Mouse (Mus musculus): Measurements from ENCODE around the gene Timeless. TPM values are rescaled to one million over a fixed set of nuclear protein-coding genes. Genes with fewer than 3 reads are reported as not detected.
"Not testable (repeated sequence)": the region's sequence is repeated elsewhere in the genome, so short reads cannot be mapped to it uniquely, and the experiment has no call there.

Timeless gene
- polyA plus RNA-seq, 1 experiment from 2014 or later, result 103 TPM

- 65% methylated on average over 31 of the region's 31 CpGs for WGBS
- DNase-seq (ENCODE audit: low spot score), result peak; percentile 80
Measured at GRCm38 (mm10) chr10:128283604-128284579, 52.0 kb downstream of the Timeless start.

GRCm38 (mm10) chr10:128290594-128290993 lies 58.7 kb downstream of the Timeless start:
- Histone ChIP-seq H3K4me1 (peaks cover 10% of the 10 kb centered on the region), H3K36me3 (replicated peaks) (peaks cover 42% of the 10 kb centered on the region)
- DNase-seq (ENCODE audit: low spot score); H3K9me3 ChIP-seq; H3K27me3 ChIP-seq (replicated peaks; ENCODE audit: low read depth, poor library complexity, severe bottlenecking); H3K27ac ChIP-seq (replicated peaks); H3K4me3 ChIP-seq: not testable (repeated sequence)
- WGBS, result 68% methylated on average over 1 of the region's 1 CpGs

More at GRCm38 (mm10) chr10:128283604-128284579, 52.0 kb downstream of the Timeless start:
- H3K4me3 ChIP-seq, result no peak overlapping the region
- H3K27me3 ChIP-seq (replicated peaks; ENCODE audit: low read depth, poor library complexity, severe bottlenecking), result no peaks in the 10 kb centered on the region
- H3K27ac ChIP-seq (replicated peaks), result no peak overlapping the region
- H3K4me1 ChIP-seq, result peaks cover 10% of the 10 kb centered on the region
- no peaks in the 10 kb centered on the region for H3K9me3 ChIP-seq
- H3K36me3 ChIP-seq (replicated peaks), result peaks cover 74% of the 10 kb centered on the region

- WGBS, result 80% methylated on average over 13 of the region's 13 CpGs
- H3K4me1 ChIP-seq, result no peaks in the 10 kb centered on the region
- DNase-seq (ENCODE audit: low spot score), result no peak
- no peak overlapping the region for H3K27ac ChIP-seq (replicated peaks)
- H3K9me3 ChIP-seq, result no peaks in the 10 kb centered on the region
- no peaks in the 10 kb centered on the region for H3K27me3 ChIP-seq (replicated peaks; ENCODE audit: low read depth, poor library complexity, severe bottlenecking)
- no peak overlapping the region for H3K4me3 ChIP-seq
- peaks cover 15% of the 10 kb centered on the region for H3K36me3 ChIP-seq (replicated peaks)
Measured at GRCm38 (mm10) chr10:128296370-128297090, 64.7 kb downstream of the Timeless start.

GRCm38 (mm10) chr10:128297221-128297620 lies 65.4 kb downstream of the Timeless start:
- Histone ChIP-seq H3K27ac (replicated peaks) (no peak overlapping the region), H3K9me3 (no peaks in the 10 kb centered on the region), H3K27me3 (replicated peaks; ENCODE audit: low read depth, poor library complexity, severe bottlenecking) (no peaks in the 10 kb centered on the region), H3K4me1 (peaks cover 4% of the 10 kb centered on the region), H3K4me3 (no peak overlapping the region), H3K36me3 (replicated peaks) (peaks cover 8% of the 10 kb centered on the region)
- WGBS, result 86% methylated on average over 4 of the region's 4 CpGs
- no peak for DNase-seq (ENCODE audit: low spot score)

GRCm38 (mm10) chr10:128297622-128298021 lies 65.8 kb downstream of the Timeless start:
- peaks cover 4% of the 10 kb centered on the region; the same call in 1 of the 2 replicates for H3K36me3 ChIP-seq (replicated peaks)
- H3K27ac ChIP-seq (replicated peaks), result no peak overlapping the region
- H3K4me3 ChIP-seq, result no peak overlapping the region
- no peaks in the 10 kb centered on the region for H3K27me3 ChIP-seq (replicated peaks; ENCODE audit: low read depth, poor library complexity, severe bottlenecking)
- no peaks in the 10 kb centered on the region for H3K9me3 ChIP-seq
- H3K4me1 ChIP-seq, result peaks cover 8% of the 10 kb centered on the region
- 84% methylated on average over 11 of the region's 11 CpGs for WGBS
- DNase-seq (ENCODE audit: low spot score), result no peak

GRCm38 (mm10) chr10:128298243-128298642 lies 66.4 kb downstream of the Timeless start:
- DNase-seq (ENCODE audit: low spot score), result no peak
- Histone ChIP-seq H3K4me1 (peaks cover 9% of the 10 kb centered on the region), H3K27ac (replicated peaks) (no peak overlapping the region), H3K36me3 (replicated peaks) (no peaks in the 10 kb centered on the region), H3K9me3 (no peaks in the 10 kb centered on the region), H3K4me3 (no peak overlapping the region), H3K27me3 (replicated peaks; ENCODE audit: low read depth, poor library complexity, severe bottlenecking) (no peaks in the 10 kb centered on the region)
- WGBS, result 71% methylated on average over 6 of the region's 6 CpGs

- H3K27me3 ChIP-seq (replicated peaks; ENCODE audit: low read depth, poor library complexity, severe bottlenecking), result no peaks in the 10 kb centered on the region
- DNase-seq (ENCODE audit: low spot score), result no peak
- H3K4me1 ChIP-seq, result peaks cover 11% of the 10 kb centered on the region
- H3K4me3 ChIP-seq, result no peak within 1 kb of the TSS
- no peaks in the 10 kb centered on the region for H3K36me3 ChIP-seq (replicated peaks)
- no peak within 1 kb of the TSS for H3K27ac ChIP-seq (replicated peaks)
- WGBS, result 83% methylated on average over 11 of the region's 11 CpGs
- H3K9me3 ChIP-seq, result no peaks in the 10 kb centered on the region
Measured at GRCm38 (mm10) chr10:128298702-128299171, 66.9 kb downstream of the Timeless start, which contains the start of gene Il23a. Gene Il23a, minus strand, starts transcription at chr10:128298752.

- peak overlapping the region; percentile 97 for H3K27ac ChIP-seq (replicated peaks)
- H3K9me3 ChIP-seq, result no peaks in the 10 kb centered on the region
- 41% methylated on average over 3 of the region's 3 CpGs for WGBS
- peaks cover 15% of the 10 kb centered on the region for H3K36me3 ChIP-seq (replicated peaks)
- peaks cover 20% of the 10 kb centered on the region for H3K4me1 ChIP-seq
- H3K27me3 ChIP-seq (replicated peaks; ENCODE audit: low read depth, poor library complexity, severe bottlenecking), result no peaks in the 10 kb centered on the region
- H3K4me3 ChIP-seq, result peak overlapping the region; percentile 80
- DNase-seq (ENCODE audit: low spot score), result no peak
Measured at GRCm38 (mm10) chr10:128302357-128302756, 70.5 kb downstream of the Timeless start.

Other genes with a start within 250 kb of the Timeless start
- gene Hsd17b6, start 224.5 kb upstream of the Timeless start, polyA plus RNA-seq (2016; fragmentation: Nextera tagmentation; extraction: Ambion mirVana), result not detected in 2 replicates
- 106 and 111 TPM in 2 replicates for gene Prim1, start 216.9 kb upstream of the Timeless start, polyA plus RNA-seq (2016; fragmentation: Nextera tagmentation; extraction: Ambion mirVana)
- gene Naca, start 196.5 kb upstream of the Timeless start, polyA plus RNA-seq (2016; fragmentation: Nextera tagmentation; extraction: Ambion mirVana), result 907 and 927 TPM in 2 replicates
- 711 and 729 TPM in 2 replicates for gene Ptges3, start 173.1 kb upstream of the Timeless start, polyA plus RNA-seq (2016; fragmentation: Nextera tagmentation; extraction: Ambion mirVana)
- 2,197 and 2,277 TPM in 2 replicates for gene Atp5b, start 148.8 kb upstream of the Timeless start, polyA plus RNA-seq (2016; fragmentation: Nextera tagmentation; extraction: Ambion mirVana)
- gene Baz2a, start 140.5 kb upstream of the Timeless start, polyA plus RNA-seq (2016; fragmentation: Nextera tagmentation; extraction: Ambion mirVana), result 14.7 and 17.5 TPM in 2 replicates
- gene Rbms2, start 51.8 kb upstream of the Timeless start, polyA plus RNA-seq (2016; fragmentation: Nextera tagmentation; extraction: Ambion mirVana), result 27.9 and 31.0 TPM in 2 replicates
- gene Gls2, start 37.6 kb upstream of the Timeless start, polyA plus RNA-seq (2016; fragmentation: Nextera tagmentation; extraction: Ambion mirVana), result 1.4 and 1.5 TPM in 2 replicates
- gene Spryd4, start 20.3 kb upstream of the Timeless start, polyA plus RNA-seq (2016; fragmentation: Nextera tagmentation; extraction: Ambion mirVana), result 31.3 and 31.8 TPM in 2 replicates
- gene Mip, start 6.2 kb upstream of the Timeless start, polyA plus RNA-seq (2016; fragmentation: Nextera tagmentation; extraction: Ambion mirVana), result not detected in 2 replicates
- gene Apon, start 22.0 kb downstream of the Timeless start, polyA plus RNA-seq (2016; fragmentation: Nextera tagmentation; extraction: Ambion mirVana), result 0.49 and 0.69 TPM in 2 replicates
- 0.11 TPM in 1 of 2 replicates, not detected in the other for gene Apof, start 36.6 kb downstream of the Timeless start, polyA plus RNA-seq (2016; fragmentation: Nextera tagmentation; extraction: Ambion mirVana)
- 14.3 and 15.3 TPM in 2 replicates for gene Stat2, start 38.5 kb downstream of the Timeless start, polyA plus RNA-seq (2016; fragmentation: Nextera tagmentation; extraction: Ambion mirVana)
- gene Il23a, start 66.7 kb downstream of the Timeless start, polyA plus RNA-seq (2016; fragmentation: Nextera tagmentation; extraction: Ambion mirVana), result 0.13 TPM in 1 of 2 replicates, not detected in the other
- gene Pan2, start 71.3 kb downstream of the Timeless start, polyA plus RNA-seq (2016; fragmentation: Nextera tagmentation; extraction: Ambion mirVana), result 42.9 and 43.3 TPM in 2 replicates
- 273 and 305 TPM in 2 replicates for gene Cnpy2, start 90.4 kb downstream of the Timeless start, polyA plus RNA-seq (2016; fragmentation: Nextera tagmentation; extraction: Ambion mirVana)
- 244 and 258 TPM in 2 replicates for gene Cs, start 105.7 kb downstream of the Timeless start, polyA plus RNA-seq (2016; fragmentation: Nextera tagmentation; extraction: Ambion mirVana)
- 9.5 and 11.1 TPM in 2 replicates for gene Coq10a, start 136.9 kb downstream of the Timeless start, polyA plus RNA-seq (2016; fragmentation: Nextera tagmentation; extraction: Ambion mirVana)
- gene Ankrd52, start 145.1 kb downstream of the Timeless start, polyA plus RNA-seq (2016; fragmentation: Nextera tagmentation; extraction: Ambion mirVana), result 12.1 and 12.4 TPM in 2 replicates
- gene Slc39a5, start 169.2 kb downstream of the Timeless start, polyA plus RNA-seq (2016; fragmentation: Nextera tagmentation; extraction: Ambion mirVana), result 0.13 and 0.36 TPM in 2 replicates
- gene Nabp2, start 179.4 kb downstream of the Timeless start, polyA plus RNA-seq (2016; fragmentation: Nextera tagmentation; extraction: Ambion mirVana), result 119 and 129 TPM in 2 replicates
- 42.1 and 44.6 TPM in 2 replicates for gene Rnf41, start 179.6 kb downstream of the Timeless start, polyA plus RNA-seq (2016; fragmentation: Nextera tagmentation; extraction: Ambion mirVana)
- 77.3 and 85.9 TPM in 2 replicates for gene Smarcc2, start 227.2 kb downstream of the Timeless start, polyA plus RNA-seq (2016; fragmentation: Nextera tagmentation; extraction: Ambion mirVana)